Mouse (Mus musculus): ENCODE data around the gene Afmid. TPM values are rescaled to one million over a fixed set of nuclear protein-coding genes. Genes with fewer than 3 reads are reported as not detected.

The Afmid gene
- polyA plus RNA-seq, 1 experiment from 2014 or later = 2.9 TPM

DNA sequence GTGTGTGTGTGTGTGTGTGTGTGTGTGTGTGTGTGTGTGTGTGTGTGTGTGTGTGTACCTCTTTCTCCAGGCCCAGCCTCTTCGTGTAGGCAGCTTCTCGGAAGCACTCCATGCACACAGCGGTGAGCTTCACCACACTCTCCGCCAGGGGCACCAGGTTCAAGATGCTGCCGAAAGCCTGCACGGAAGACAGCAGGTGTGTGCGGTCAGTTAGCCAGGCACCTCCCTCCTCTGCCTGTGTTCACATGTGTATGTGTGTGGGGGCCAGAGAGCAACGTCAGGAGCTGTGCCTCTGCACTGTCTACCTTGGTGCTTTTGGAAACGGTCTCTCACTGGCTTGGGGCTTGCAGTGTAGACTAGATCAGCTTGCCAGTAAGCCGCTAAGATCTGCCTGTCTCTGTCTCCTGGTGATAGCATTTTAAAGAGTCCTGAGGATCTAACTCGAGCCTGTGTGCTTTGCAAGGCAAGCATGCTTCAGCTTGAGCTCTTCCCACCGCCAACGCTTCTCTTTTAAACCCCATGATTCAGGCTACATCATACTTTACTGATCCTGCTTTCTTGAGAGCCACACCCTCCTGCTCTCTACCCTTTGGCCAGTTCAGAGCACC lies 9.2 kb upstream of the Afmid start:
- H3K4me1 ChIP-seq = peaks cover 4% of the 10 kb centered on the region; the same call in 1 of the 2 replicates
- H3K4me3 ChIP-seq = no peak overlapping the region
- H3K27me3 ChIP-seq = no peaks in the 10 kb centered on the region
- H3K9me3 ChIP-seq (replicated peaks) = no peaks in the 10 kb centered on the region
- no peak overlapping the region for H3K4me2 ChIP-seq (replicated peaks)
- H3K27ac ChIP-seq = no peak overlapping the region
- no peak for ATAC-seq (ENCODE audit: low FRiP score)
- H3K36me3 ChIP-seq = peaks cover 34% of the 10 kb centered on the region
- 92% methylated on average over 13 of the region's 13 CpGs for WGBS
- H3K9ac ChIP-seq = no peak overlapping the region

DNA sequence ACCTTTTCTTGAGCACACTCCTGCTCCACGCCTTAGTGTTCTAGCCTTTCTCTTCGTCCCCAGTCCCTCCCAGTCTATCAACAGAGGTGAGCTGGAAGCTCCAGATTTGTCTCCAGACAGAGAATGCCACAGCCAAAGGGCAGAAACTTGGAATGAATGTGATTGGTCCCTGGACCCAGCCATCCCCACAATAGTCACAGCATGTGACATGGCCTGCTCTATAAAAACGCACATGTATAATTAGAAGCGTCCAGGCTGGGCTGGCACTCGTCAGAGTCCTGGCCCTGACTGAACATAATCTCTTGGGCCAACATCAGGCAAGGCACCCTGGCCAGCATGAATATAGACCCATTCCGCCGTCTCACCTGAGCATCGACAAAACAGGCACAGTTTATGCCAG lies 6.6 kb upstream of the Afmid start:
- H3K4me2 ChIP-seq (replicated peaks) = no peak overlapping the region
- peak overlapping the region; percentile 23; the same call in 1 of the 2 replicates for H3K27ac ChIP-seq
- peaks cover 6% of the 10 kb centered on the region for H3K4me1 ChIP-seq
- no peak for ATAC-seq (ENCODE audit: low FRiP score)
- WGBS = 74% methylated on average over 8 of the region's 8 CpGs
- H3K36me3 ChIP-seq = peaks cover 24% of the 10 kb centered on the region
- no peak overlapping the region for H3K9ac ChIP-seq
- no peaks in the 10 kb centered on the region for H3K9me3 ChIP-seq (replicated peaks)
- H3K27me3 ChIP-seq = no peaks in the 10 kb centered on the region
- no peak overlapping the region for H3K4me3 ChIP-seq

DNA sequence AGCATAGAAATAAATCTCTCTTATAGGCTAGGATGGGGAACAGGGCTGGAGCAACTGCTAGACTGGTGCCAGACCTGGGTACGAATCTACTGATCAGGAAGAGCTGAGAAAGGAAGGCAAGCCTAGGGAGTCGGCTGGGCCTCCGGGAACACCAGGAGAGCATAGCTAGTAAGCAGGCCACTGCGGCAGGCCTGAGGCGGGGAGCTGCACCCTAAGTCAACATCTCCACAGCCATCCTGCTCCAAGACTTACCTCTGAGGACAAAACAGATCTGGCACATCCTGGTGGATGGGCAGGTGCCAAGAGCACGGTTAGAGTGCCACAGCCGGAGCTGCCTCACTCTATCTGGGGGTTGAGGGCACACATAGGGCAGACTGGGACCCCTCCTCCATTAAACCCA lies 5.6 kb upstream of the Afmid start:
- H3K27me3 ChIP-seq = no peaks in the 10 kb centered on the region
- H3K4me2 ChIP-seq (replicated peaks) = no peak overlapping the region
- H3K36me3 ChIP-seq = peaks cover 16% of the 10 kb centered on the region
- no peak overlapping the region for H3K4me3 ChIP-seq
- no peak overlapping the region for H3K27ac ChIP-seq
- ATAC-seq (ENCODE audit: low FRiP score) = no peak
- no peak overlapping the region for H3K9ac ChIP-seq
- 96% methylated on average over 7 of the region's 7 CpGs for WGBS
- no peaks in the 10 kb centered on the region for H3K9me3 ChIP-seq (replicated peaks)
- H3K4me1 ChIP-seq = peaks cover 13% of the 10 kb centered on the region

DNA sequence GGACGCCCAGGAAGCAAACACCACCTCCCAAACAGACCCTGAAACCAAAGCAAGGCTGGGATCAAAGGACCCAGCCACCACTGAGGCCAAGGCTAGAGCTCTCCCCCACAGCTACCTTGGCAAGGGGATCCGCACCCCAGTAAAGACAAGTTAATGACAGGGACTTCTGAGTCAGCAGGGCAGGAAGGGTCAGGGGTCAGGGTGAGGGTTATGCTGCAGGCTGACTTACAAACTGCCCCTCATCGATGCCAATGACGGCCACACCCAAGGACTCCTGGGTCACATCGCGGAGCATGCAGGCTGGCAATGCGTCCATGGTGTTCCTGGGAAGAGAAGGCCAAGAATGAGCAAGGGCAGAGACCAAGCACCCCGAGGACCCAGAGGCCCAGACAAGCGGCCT lies 3.9 kb upstream of the Afmid start:
- Histone ChIP-seq H3K27ac (no peak overlapping the region), H3K4me1 (peaks cover 29% of the 10 kb centered on the region), H3K9me3 (replicated peaks) (no peaks in the 10 kb centered on the region), H3K27me3 (no peaks in the 10 kb centered on the region), H3K9ac (no peak overlapping the region), H3K36me3 (peaks cover 9% of the 10 kb centered on the region), H3K4me2 (replicated peaks) (no peak overlapping the region), H3K4me3 (no peak overlapping the region)
- ATAC-seq (ENCODE audit: low FRiP score) = no peak
- 85% methylated on average over 9 of the region's 9 CpGs for WGBS

DNA sequence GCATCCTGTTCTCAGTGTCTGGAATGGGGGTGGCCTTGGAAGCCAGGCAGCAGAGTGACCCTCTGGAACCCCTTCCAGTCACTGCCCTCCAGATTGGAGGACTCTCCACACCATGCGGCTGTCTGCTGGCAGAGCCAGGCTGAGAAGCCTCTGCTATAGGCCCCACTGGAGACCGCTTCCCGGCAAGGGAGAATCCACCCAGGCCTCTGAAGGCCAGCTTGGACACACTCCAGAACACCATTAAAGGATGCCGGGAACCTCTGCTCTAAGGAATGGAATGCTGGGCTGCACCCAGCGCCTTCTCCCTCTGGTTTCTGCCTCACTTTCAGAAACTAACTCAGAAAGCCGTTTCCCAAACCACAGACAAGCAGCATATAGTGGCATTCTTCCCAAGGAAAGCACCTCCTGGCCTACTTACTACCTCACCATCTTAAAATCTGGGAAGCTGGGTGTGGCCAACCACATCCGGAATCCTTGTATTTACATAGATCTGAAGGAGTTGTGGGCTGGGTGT lies 2.9 kb upstream of the Afmid start:
- WGBS = 92% methylated on average over 7 of the region's 7 CpGs
- H3K9ac ChIP-seq = no peak overlapping the region
- no peaks in the 10 kb centered on the region for H3K27me3 ChIP-seq
- no peak for ATAC-seq (ENCODE audit: low FRiP score)
- peaks cover 31% of the 10 kb centered on the region for H3K4me1 ChIP-seq
- no peak overlapping the region for H3K27ac ChIP-seq
- H3K4me2 ChIP-seq (replicated peaks) = no peak overlapping the region
- H3K36me3 ChIP-seq = peaks cover 9% of the 10 kb centered on the region
- no peak overlapping the region for H3K4me3 ChIP-seq
- H3K9me3 ChIP-seq (replicated peaks) = no peaks in the 10 kb centered on the region

GRCm38 (mm10) chr11:117823411-117823810 lies 2.3 kb upstream of the Afmid start:
- Histone ChIP-seq H3K36me3 (peaks cover 9% of the 10 kb centered on the region), H3K27ac (no peak overlapping the region), H3K27me3 (no peaks in the 10 kb centered on the region), H3K4me2 (replicated peaks) (no peak overlapping the region), H3K9ac (no peak overlapping the region), H3K4me3 (no peak overlapping the region), H3K4me1 (peaks cover 37% of the 10 kb centered on the region), H3K9me3 (replicated peaks) (no peaks in the 10 kb centered on the region)
- ATAC-seq (ENCODE audit: low FRiP score) = no peak
- WGBS = 97% methylated on average over 6 of the region's 6 CpGs

GRCm38 (mm10) chr11:117824060-117824969 lies 1.4 kb upstream of the Afmid start:
- Histone ChIP-seq H3K9ac (peak overlapping the region; percentile 57), H3K9me3 (replicated peaks) (no peaks in the 10 kb centered on the region), H3K36me3 (peaks cover 6% of the 10 kb centered on the region; the same call in 1 of the 2 replicates), H3K27ac (no peak overlapping the region), H3K27me3 (no peaks in the 10 kb centered on the region), H3K4me2 (replicated peaks) (peak overlapping the region; percentile 90), H3K4me3 (peak overlapping the region; percentile 46), H3K4me1 (peaks cover 40% of the 10 kb centered on the region)
- WGBS = 26% methylated on average over 23 of the region's 23 CpGs
- peak; percentile 78 for ATAC-seq (ENCODE audit: low FRiP score)

- Histone ChIP-seq H3K9ac (peak overlapping the region; percentile 71), H3K36me3 (peaks cover 6% of the 10 kb centered on the region; the same call in 1 of the 2 replicates), H3K4me3 (peak overlapping the region; percentile 46), H3K27ac (peak overlapping the region; percentile 75), H3K27me3 (no peaks in the 10 kb centered on the region), H3K4me1 (peaks cover 39% of the 10 kb centered on the region), H3K4me2 (replicated peaks) (peak overlapping the region; percentile 90), H3K9me3 (replicated peaks) (no peaks in the 10 kb centered on the region)
- 9% methylated on average over 5 of the region's 5 CpGs for WGBS
- ATAC-seq (ENCODE audit: low FRiP score) = peak; percentile 38; the same call in 1 of the 2 replicates
Measured at GRCm38 (mm10) chr11:117826164-117826563, 440 bp downstream of the Afmid start.

DNA sequence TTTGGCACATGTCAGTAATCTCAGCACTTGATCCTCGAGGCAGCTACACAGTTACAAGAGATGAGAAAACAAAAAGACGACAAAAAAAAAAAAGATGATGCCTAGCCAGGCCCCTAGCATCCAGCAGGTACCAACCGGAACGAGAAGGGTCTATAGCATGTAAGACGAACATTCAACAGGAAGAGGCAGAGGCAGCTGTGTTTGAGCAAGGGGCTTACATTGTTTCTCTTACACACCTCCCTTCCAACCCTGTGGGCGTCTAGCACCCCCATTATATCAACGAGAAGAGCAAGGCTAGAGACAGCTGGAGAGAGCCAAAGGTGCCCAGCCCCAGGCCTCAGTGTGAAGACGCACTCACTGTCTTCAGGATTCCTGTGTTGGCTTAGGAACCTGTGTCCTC lies 1.2 kb downstream of the Afmid start:
- no peak for ATAC-seq (ENCODE audit: low FRiP score)
- no peaks in the 10 kb centered on the region for H3K27me3 ChIP-seq
- 71% methylated on average over 8 of the region's 8 CpGs for WGBS
- H3K9me3 ChIP-seq (replicated peaks) = no peaks in the 10 kb centered on the region
- no peak overlapping the region for H3K27ac ChIP-seq
- no peak overlapping the region for H3K4me3 ChIP-seq
- peaks cover 6% of the 10 kb centered on the region; the same call in 1 of the 2 replicates for H3K36me3 ChIP-seq
- H3K4me1 ChIP-seq = peaks cover 39% of the 10 kb centered on the region
- peak overlapping the region; percentile 90; the same call in 1 of the 2 replicates for H3K4me2 ChIP-seq (replicated peaks)
- H3K9ac ChIP-seq = no peak overlapping the region

- ATAC-seq (ENCODE audit: low FRiP score) = no peak
- WGBS = 75% methylated on average over 3 of the region's 3 CpGs
- Histone ChIP-seq H3K27ac (no peak overlapping the region), H3K9me3 (replicated peaks) (no peaks in the 10 kb centered on the region), H3K4me2 (replicated peaks) (no peak overlapping the region), H3K36me3 (peaks cover 5% of the 10 kb centered on the region; the same call in 1 of the 2 replicates), H3K27me3 (no peaks in the 10 kb centered on the region), H3K9ac (no peak overlapping the region), H3K4me3 (no peak overlapping the region), H3K4me1 (peaks cover 44% of the 10 kb centered on the region)
Measured at GRCm38 (mm10) chr11:117827386-117827785, 1.7 kb downstream of the Afmid start.

DNA sequence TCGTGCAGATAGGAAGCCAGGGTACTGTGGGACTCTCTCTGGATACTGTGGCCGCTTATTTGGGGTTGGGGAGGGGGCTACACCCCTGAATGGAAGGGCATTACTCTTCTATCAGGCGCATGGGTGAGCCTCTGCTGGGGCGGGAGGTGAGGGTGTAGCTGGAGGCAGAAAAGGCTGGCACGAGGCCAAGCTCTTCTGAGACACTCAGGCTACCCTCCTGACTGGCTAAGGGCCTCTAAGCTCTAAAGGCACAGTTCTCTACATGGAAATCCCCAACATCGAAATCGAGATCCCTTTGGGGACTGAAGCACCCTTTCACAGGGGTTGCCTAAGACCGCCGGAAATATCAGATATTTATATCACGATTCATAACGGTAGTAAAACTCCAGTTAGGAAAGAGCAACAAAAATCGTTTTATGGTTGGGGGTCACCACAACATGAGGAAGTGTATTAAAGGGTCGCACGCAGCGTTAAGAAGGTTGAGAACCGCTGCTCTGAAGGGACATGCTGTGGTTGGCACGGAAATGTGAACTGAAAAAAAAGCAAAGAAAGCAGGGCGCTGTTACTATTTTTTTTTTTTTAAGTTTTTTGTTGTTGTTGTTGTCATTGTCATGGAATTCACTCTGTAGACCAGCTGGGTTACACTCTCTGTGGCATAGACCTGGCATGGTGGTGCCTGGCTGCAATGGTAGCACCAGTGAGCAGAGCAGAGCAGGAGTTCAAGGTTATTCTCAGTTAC lies 2.6 kb downstream of the Afmid start:
- Histone ChIP-seq H3K9ac (no peak overlapping the region), H3K27me3 (no peaks in the 10 kb centered on the region), H3K9me3 (replicated peaks) (no peaks in the 10 kb centered on the region), H3K27ac (no peak overlapping the region), H3K4me2 (replicated peaks) (no peak overlapping the region), H3K4me1 (peaks cover 45% of the 10 kb centered on the region), H3K4me3 (no peak overlapping the region), H3K36me3 (no peaks in the 10 kb centered on the region)
- ATAC-seq (ENCODE audit: low FRiP score) = no peak
- WGBS = 88% methylated on average over 18 of the region's 18 CpGs

Data from hindbrain, embryonic 12.5 days (tissue).